Mouse (Mus musculus): ENCODE measurements around the gene Phf11a. TPM values are rescaled to one million over a fixed set of nuclear protein-coding genes. Genes with fewer than 3 reads are reported as not detected.
A peak's percentile ranks its signal among the peaks of the same experiment; 100 is the strongest.
"Not testable (repeated sequence)": the region's sequence is repeated elsewhere in the genome, so short reads cannot be mapped to it uniquely, and the experiment has no call there.

Gene Phf11a
- polyA plus RNA-seq, 1 experiment: not detected

DNA sequence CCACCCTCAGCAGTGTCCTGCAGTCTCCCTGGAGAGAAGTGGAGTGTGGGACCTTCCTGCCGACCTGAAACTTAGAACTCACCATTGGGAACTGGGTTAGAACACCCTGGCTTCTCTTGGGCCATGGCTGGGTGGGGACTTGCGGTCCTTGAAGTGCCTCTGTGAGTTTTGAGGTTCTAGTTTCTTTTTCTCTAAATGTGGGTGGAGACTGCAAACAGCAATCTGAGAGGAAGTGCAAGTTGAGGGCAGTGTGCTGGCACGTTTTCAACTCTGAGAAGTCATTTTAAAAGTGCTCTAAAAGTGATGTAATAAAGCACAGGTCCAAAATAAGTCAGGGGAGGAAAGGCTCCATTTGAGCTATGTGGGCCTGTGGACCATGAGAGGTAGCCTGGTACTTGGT lies 37.3 kb downstream of the Phf11a start, which contains the start of gene Gm6904:
Gene Gm6904 (minus strand): TSS at position 161 of the 400 bp plus-strand sequence.
- Histone ChIP-seq H3K36me3 (ENCODE audit: control insufficient read depth, insufficient read depth, low read length, poor library complexity, severe bottlenecking) (no peaks in the 10 kb centered on the region), H3K4me3 (ENCODE audit: low read depth, low read length) (no peak within 1 kb of the TSS), H3K27ac (ENCODE audit: insufficient read depth, low read length) (no peak within 1 kb of the TSS), H3K9ac (ENCODE audit: low read depth, poor library complexity, severe bottlenecking) (no peak within 1 kb of the TSS), H3K4me1 (ENCODE audit: control insufficient read depth, insufficient read depth, low read length) (no peaks in the 10 kb centered on the region), H3K27me3 (ENCODE audit: control insufficient read depth, insufficient read depth, low read length, poor library complexity, severe bottlenecking) (no peaks in the 10 kb centered on the region), H3K9me3 (replicated peaks; ENCODE audit: control insufficient read depth, insufficient read depth, low read length, poor library complexity, severe bottlenecking) (no peaks in the 10 kb centered on the region)
- TF ChIP-seq CTCF (IDR thresholded peaks at IDR 0.05; ENCODE audit: low read depth, low read length): no peak
- no peak for TF ChIP-seq POLR2A (IDR thresholded peaks at IDR 0.05; ENCODE audit: insufficient read depth, low read length)
- TF ChIP-seq EP300 (IDR thresholded peaks at IDR 0.05; ENCODE audit: insufficient read depth, low read depth, low read length): no peak

DNA sequence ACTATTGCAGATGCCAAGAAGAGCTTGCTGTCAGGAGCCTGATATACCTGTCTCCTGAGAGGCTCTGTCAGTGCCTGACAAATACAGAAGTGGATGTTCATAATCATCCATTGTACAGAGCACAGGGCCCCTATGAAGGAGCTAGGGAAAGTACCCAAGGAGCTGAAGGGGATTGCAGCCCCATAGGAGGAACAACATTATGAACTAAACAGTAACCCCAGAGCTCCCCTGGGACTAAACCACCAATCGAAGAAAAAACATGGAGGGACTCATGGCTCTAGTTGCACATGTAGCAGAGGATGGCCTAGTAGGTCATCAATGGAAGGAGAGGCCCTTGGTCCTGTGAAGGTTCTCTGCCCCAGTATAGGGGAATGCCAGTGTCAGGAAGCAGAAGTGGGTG lies 41.5 kb downstream of the Phf11a start:
- not testable (repeated sequence) for H3K9me3 ChIP-seq (replicated peaks; ENCODE audit: control insufficient read depth, insufficient read depth, low read length, poor library complexity, severe bottlenecking); H3K9ac ChIP-seq (ENCODE audit: low read depth, poor library complexity, severe bottlenecking); H3K27me3 ChIP-seq (ENCODE audit: control insufficient read depth, insufficient read depth, low read length, poor library complexity, severe bottlenecking); H3K4me1 ChIP-seq (ENCODE audit: control insufficient read depth, insufficient read depth, low read length); H3K36me3 ChIP-seq (ENCODE audit: control insufficient read depth, insufficient read depth, low read length, poor library complexity, severe bottlenecking); H3K4me3 ChIP-seq (ENCODE audit: low read depth, low read length); H3K27ac ChIP-seq (ENCODE audit: insufficient read depth, low read length)

DNA sequence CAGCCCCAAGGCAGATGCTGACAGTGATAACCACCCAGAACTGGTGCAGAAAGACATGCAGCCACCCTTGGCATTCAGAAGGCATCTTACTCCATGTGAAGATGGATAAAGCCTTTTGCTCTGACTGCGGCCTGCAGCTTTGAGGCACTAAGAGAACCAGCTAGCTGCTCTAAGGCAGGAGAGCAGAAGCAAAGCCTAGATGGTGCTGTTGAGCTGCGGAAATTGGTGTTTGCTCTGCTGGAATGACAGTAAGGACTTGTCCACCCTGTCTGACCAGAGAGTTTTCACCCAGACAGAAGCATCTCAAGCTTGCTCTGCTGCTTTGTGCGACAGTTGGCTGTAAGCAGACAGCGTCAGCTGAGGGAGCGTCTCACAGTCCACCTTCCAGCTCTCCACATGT lies 47.0 kb downstream of the Phf11a start:
- not testable (repeated sequence) for H3K27ac ChIP-seq (ENCODE audit: insufficient read depth, low read length); H3K27me3 ChIP-seq (ENCODE audit: control insufficient read depth, insufficient read depth, low read length, poor library complexity, severe bottlenecking); H3K4me3 ChIP-seq (ENCODE audit: low read depth, low read length); H3K9ac ChIP-seq (ENCODE audit: low read depth, poor library complexity, severe bottlenecking); H3K9me3 ChIP-seq (replicated peaks; ENCODE audit: control insufficient read depth, insufficient read depth, low read length, poor library complexity, severe bottlenecking); H3K4me1 ChIP-seq (ENCODE audit: control insufficient read depth, insufficient read depth, low read length); H3K36me3 ChIP-seq (ENCODE audit: control insufficient read depth, insufficient read depth, low read length, poor library complexity, severe bottlenecking)

DNA sequence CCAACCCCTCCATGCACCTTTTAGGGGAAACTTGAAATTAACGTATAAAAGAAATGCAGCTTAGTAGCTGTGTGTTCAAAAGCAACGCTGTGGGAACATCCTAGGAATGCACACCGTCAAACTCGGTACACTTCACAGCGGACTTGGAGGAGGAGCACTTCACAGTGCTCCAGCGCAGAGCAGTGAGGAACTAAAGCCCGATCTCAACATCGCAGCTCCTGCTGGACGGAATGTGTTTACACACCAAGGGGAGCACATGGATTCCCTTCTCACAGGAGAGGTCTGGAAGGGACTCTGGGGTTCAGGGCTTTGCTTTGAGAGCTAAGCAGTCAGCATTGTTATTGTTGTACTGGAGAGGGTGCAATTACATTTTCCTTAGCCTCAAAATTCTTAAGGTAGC lies 63.7 kb downstream of the Phf11a start:
- Histone ChIP-seq H3K4me1 (ENCODE audit: control insufficient read depth, insufficient read depth, low read length) (no peaks in the 10 kb centered on the region), H3K9ac (ENCODE audit: low read depth, poor library complexity, severe bottlenecking) (no peak overlapping the region), H3K27me3 (ENCODE audit: control insufficient read depth, insufficient read depth, low read length, poor library complexity, severe bottlenecking) (no peaks in the 10 kb centered on the region), H3K27ac (ENCODE audit: insufficient read depth, low read length) (no peak overlapping the region), H3K36me3 (ENCODE audit: control insufficient read depth, insufficient read depth, low read length, poor library complexity, severe bottlenecking) (peaks cover 31% of the 10 kb centered on the region), H3K4me3 (ENCODE audit: low read depth, low read length) (no peak overlapping the region), H3K9me3 (replicated peaks; ENCODE audit: control insufficient read depth, insufficient read depth, low read length, poor library complexity, severe bottlenecking) (no peaks in the 10 kb centered on the region)
- no peak for TF ChIP-seq EP300 (IDR thresholded peaks at IDR 0.05; ENCODE audit: insufficient read depth, low read depth, low read length)
- TF ChIP-seq POLR2A (IDR thresholded peaks at IDR 0.05; ENCODE audit: insufficient read depth, low read length): no peak
- no peak for TF ChIP-seq CTCF (IDR thresholded peaks at IDR 0.05; ENCODE audit: low read depth, low read length)

DNA sequence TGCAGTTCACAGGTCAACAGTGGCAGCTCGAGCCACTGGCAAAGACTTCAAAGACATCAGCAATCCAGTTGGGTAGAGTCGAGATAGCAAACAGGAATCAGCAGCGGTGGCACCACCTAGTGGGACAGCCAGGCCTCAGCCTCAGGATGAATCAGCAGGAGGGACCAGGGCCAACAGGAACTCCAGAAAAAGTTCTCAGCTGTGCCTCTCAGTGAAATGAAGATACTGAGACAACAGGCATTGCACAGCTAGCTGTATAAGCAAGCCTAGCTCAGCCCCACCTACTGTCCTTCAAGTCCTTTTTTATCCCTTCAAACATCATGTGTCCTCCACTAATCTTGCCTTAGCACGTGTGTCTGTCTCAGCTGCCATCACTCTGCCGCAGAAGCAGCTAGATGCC lies 65.3 kb downstream of the Phf11a start:
- no peak overlapping the region for H3K27ac ChIP-seq (ENCODE audit: insufficient read depth, low read length)
- TF ChIP-seq CTCF (IDR thresholded peaks at IDR 0.05; ENCODE audit: low read depth, low read length) (peak; percentile 42), POLR2A (IDR thresholded peaks at IDR 0.05; ENCODE audit: insufficient read depth, low read length) (no peak), EP300 (IDR thresholded peaks at IDR 0.05; ENCODE audit: insufficient read depth, low read depth, low read length) (no peak)
- H3K9ac ChIP-seq (ENCODE audit: low read depth, poor library complexity, severe bottlenecking): no peak overlapping the region
- peaks cover 45% of the 10 kb centered on the region for H3K36me3 ChIP-seq (ENCODE audit: control insufficient read depth, insufficient read depth, low read length, poor library complexity, severe bottlenecking)
- H3K27me3 ChIP-seq (ENCODE audit: control insufficient read depth, insufficient read depth, low read length, poor library complexity, severe bottlenecking): no peaks in the 10 kb centered on the region
- no peaks in the 10 kb centered on the region for H3K9me3 ChIP-seq (replicated peaks; ENCODE audit: control insufficient read depth, insufficient read depth, low read length, poor library complexity, severe bottlenecking)
- no peaks in the 10 kb centered on the region for H3K4me1 ChIP-seq (ENCODE audit: control insufficient read depth, insufficient read depth, low read length)
- no peak overlapping the region for H3K4me3 ChIP-seq (ENCODE audit: low read depth, low read length)

DNA sequence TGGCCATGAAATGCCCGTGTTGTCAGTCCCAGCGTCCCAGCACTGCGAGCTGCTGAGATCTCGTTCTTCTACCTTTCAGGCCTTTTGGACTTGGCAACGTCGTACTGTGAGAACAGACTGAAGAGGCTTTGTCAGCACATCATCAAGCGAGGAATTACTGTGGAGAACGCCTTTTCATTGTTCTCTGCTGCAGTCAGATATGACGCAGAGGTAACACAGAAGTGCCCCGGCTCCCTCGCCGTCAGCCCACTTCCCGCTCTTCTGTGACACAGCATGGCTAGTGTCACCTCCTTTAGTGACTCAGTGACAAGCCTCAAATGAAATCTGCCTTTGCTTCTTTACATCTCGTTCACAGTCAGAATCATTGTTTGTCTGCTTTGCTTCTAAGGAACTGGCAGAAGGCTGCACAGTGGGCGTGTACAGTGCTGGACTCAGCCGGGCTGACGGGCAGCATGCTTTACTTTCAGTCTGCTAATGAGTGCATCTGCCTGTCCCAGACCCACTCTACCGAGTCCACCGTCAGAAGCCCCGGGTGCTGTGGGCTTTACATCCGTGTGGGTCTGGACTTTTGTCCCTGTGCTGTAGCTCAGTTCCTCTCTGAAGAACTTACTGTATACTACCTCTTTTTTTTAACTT lies 66.9 kb downstream of the Phf11a start:
- H3K4me3 ChIP-seq (ENCODE audit: low read depth, low read length): no peak overlapping the region
- H3K9me3 ChIP-seq (replicated peaks; ENCODE audit: control insufficient read depth, insufficient read depth, low read length, poor library complexity, severe bottlenecking): no peaks in the 10 kb centered on the region
- H3K9ac ChIP-seq (ENCODE audit: low read depth, poor library complexity, severe bottlenecking): no peak overlapping the region
- TF ChIP-seq POLR2A (IDR thresholded peaks at IDR 0.05; ENCODE audit: insufficient read depth, low read length): no peak
- TF ChIP-seq EP300 (IDR thresholded peaks at IDR 0.05; ENCODE audit: insufficient read depth, low read depth, low read length): no peak
- no peak for TF ChIP-seq CTCF (IDR thresholded peaks at IDR 0.05; ENCODE audit: low read depth, low read length)
- no peaks in the 10 kb centered on the region for H3K27me3 ChIP-seq (ENCODE audit: control insufficient read depth, insufficient read depth, low read length, poor library complexity, severe bottlenecking)
- H3K36me3 ChIP-seq (ENCODE audit: control insufficient read depth, insufficient read depth, low read length, poor library complexity, severe bottlenecking): peaks cover 53% of the 10 kb centered on the region
- no peak overlapping the region for H3K27ac ChIP-seq (ENCODE audit: insufficient read depth, low read length)
- no peaks in the 10 kb centered on the region for H3K4me1 ChIP-seq (ENCODE audit: control insufficient read depth, insufficient read depth, low read length)
